Mouse (Mus musculus) heart, adult 18-20 months (tissue): ENCODE results near the gene Fgf14. TPM values are rescaled to one million over a fixed set of nuclear protein-coding genes. Genes with fewer than 3 reads are reported as not detected.
A peak's percentile ranks its signal among the peaks of the same experiment; 100 is the strongest.
"Not testable (repeated sequence)": the region's sequence is repeated elsewhere in the genome, so short reads cannot be mapped to it uniquely, and the experiment has no call there.

Source experiments
- DNase-seq, 2 experiments: peaks; one replicate each; pipeline ENCODE4 v3.0.0; 2021 to 2022; ENCODE audit warnings: mixed read lengths in 1 of 2
- total RNA-seq, 2 experiments: library from RNA; stranded (reverse); gene quantifications; 2 replicates each; pipeline ENCODE4 v1.2.3; 2021

The Fgf14 gene
- total RNA-seq, 2 experiments from 2014 or later, result 1.7 to 2.0 TPM

DNA sequence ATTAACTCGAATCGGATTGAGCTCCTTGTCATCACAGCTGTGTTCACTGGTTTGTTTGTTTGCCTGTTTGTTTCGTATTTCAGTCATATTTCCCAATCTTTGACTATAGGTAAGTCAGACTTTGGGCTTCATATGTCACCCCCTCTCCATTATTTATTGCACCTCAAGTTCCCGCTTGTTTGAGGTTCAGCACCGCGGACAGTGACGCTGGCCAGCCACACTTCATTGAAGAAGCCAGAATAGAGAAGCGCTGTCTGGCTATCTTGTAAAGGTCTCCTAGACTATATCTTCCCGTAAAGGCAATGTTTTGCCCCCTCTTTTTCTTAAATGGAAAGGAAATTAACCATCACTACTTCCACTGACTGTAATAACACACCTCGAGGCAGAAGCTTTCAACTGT is 481.6 kb downstream of the Fgf14 start:
- peak in 1 of 2 experiments; percentile 3 for DNase-seq

DNA sequence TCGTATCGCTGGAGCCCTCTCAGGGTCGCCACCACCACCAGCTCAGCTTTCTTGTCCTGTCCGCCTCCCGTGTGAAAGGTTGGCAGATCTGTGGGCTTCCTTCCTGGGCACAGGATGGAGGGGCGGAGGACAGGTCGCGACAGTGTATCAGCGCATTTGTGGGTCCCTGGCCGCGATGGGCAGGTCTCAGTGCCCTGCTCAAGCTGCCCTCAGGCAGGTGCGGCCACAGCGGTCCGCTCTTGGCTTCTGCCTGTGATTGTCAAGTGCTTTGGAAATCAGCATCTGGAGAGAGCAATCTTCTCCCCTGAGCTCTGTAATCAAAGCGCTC is 484.1 kb downstream of the Fgf14 start:
- DNase-seq, result peak in 1 of 2 experiments; percentile 1

DNA sequence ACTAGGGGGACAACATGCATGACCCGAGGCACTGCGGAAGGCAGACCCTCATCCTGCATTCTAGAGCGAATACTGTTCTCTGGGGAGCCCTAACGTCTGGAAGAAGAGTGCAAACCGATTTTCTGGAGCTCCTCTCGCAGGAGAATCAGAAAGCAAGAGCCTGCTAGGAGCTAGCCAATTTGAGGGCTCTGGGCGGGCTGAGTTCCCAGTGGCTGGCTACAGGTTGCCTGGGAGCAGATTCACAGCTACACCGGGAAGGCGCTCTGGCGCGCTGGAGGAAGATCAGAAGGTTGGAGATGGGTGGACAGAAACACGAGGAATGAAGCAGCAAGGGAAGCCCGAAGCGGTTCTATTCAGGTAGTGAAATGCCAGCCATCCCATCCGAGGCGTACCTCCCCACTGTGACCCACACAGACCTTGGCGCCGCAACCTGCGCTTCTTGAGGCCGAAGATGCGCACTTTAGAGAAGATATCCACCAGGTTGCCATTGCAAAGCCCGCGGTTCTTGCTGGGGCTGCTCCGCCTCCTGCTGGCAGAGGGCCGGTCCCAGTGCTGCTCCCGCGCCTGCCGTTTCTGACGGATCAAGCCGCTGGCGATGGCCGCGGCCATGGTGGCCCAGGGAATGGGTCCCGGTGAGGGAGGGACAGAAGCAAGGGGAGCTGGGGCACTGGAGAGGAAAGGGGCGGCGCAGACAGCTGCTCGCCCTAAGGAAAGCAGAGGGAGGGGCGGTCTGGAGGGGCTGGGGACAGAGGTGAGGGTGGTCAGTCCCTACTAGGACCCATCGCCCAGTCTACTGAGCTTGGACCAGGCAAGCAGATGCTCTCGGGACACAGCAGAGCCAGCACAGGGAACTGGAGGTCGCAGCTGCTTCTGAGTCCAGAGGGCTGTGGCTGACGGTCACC is 484.8 kb downstream of the Fgf14 start:
- peak; percentile 22 for DNase-seq

DNA sequence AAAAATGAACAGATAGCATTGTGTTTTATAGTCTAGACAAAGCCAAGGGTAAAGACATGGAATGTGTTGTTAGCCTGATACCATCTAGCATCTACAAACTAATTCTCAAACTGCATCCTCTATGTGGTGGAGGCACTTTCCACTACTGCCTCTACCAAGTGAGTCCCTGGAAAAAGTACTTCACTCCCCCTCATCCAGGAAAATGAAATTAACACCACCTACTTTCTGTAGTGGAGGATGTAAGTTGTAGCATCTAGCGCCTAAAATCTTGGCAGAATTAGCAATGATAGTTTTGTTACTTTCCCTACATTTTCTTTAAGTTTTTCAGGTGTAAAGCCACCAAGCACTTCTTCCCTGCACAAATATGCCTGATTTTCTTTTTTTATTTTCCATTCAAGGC is 496.7 kb downstream of the Fgf14 start:
- DNase-seq, result no peak

DNA sequence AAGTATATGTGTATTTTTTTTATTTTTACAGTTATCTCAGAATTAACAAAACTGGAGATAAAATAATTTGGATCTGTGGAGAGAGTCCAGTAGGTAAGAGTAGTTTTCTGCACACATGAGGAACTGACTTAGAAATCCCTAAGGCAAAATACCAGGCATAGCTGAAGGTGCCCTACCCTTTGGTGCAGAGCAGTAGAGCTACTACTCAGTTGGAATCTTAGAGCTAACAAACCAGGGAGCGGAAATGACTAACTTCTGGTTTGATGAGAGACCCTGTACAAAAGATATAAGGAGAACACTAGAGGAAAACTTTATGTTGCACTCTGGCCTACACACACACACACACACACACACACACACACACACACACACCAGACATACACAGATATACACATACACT is 502.8 kb downstream of the Fgf14 start:
- DNase-seq, result no peak

DNA sequence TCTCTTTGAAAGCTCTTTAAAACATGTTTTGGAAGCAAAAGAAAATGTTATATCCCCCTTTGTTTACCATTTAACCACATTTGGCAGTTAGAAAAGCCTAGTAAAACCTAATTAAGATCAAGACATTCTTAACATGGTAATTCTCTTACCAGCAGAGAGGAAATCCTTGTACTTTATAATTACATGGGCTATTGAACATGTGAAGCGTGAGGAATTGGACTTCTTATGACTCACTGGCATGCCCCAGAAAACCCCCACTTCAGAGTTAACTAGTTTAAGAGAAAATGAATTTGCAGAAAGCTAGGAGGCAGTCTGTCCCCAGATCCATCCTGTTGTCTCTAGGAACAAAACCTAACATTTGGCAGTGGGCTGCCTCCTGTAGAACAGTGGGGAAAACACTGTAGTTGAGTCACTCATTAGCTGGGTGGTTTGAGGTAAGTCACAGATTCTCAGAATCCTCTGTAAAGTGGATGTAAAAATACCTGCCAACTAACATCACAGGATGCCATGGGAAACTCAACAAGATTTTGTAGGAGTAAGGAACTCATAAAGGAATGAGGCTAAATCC is 513.2 kb downstream of the Fgf14 start:
- no peak for DNase-seq

DNA sequence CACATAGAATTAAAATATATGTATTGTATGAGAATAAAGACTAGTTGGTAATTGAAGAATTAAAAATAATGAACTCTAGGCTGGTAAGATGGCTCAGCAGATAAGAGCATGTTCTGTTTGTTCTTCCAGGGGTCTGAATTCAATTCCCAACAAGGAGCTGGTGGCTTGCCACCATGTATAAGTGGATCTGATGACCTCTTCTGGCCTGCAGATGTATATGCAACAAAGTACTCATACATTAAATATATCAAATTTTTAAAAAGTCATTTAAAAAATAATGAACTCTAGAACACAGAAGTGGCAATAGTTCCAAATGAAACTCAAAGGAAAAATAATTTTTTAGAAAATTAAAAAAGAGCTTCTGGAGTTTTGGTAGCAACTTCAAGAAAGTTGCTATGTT is 529.5 kb downstream of the Fgf14 start:
- DNase-seq, result no peak

DNA sequence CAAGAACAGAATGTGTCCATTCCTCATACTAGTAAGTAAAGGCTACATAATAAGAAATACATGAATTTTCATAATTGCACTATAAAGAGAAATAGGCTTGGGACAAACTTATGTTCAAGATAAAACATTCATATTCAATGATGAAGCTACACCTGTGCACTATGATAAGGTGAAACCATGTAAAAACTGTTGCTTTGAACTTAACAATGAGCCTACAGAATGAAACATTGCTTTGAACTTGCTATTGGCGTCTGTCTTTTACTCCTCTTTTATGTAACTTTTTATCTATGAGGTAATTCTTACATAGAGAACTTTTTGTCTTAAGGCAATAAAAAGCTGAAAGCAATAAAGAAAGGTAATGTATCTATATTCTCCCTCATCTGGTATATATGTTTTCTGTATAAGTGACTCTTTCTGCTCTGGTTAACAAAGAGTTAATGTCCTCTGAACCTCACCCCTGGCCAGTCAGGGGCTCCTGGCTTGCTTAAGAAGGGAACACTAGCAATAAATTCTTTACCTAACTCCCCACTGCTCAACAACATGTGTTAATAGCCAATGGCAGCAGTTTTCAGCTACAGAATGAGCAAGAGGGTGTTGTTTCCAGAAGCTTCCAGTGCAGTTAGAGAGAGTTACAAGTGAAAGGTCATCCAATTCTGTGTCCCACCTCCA is 569.6 kb downstream of the Fgf14 start:
- no peak for DNase-seq

DNA sequence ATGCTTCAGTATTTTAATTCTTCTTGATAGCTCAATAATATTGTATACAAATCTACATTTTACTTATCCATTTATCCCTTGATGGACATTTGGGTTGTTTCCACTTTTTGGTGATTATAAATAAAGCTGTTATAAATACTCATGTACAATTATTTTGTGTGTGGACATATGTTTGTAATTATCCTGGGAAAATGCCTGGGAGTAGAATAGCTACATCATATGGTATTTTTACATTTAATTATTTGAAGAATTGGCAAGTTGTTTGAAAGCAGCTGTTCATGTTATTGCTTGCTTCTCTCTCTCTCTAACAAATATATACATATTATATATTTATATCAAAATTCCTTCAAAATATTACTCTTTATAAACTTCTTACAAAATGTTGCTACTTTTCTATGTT is 593.8 kb downstream of the Fgf14 start:
- no peak for DNase-seq

DNA sequence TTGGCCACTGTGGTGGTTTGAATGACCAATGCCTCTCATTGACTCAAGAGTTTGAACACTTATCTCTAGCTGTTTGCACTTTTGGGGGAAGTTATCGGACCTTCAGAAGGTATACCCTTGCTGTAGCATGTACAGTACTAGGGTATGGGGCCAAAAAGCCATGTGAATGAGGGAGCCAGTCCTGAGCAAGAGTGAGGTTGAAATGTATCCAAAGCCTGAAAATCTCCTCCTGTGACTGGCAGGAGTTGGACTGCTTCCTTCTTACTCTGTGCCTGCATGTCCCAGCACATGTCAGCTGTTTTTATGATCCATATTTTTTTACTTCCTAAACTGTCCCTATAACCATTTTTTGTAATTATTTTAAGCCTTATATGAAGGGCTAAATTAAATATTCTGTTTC is 632.9 kb downstream of the Fgf14 start:
- no peak for DNase-seq

DNA sequence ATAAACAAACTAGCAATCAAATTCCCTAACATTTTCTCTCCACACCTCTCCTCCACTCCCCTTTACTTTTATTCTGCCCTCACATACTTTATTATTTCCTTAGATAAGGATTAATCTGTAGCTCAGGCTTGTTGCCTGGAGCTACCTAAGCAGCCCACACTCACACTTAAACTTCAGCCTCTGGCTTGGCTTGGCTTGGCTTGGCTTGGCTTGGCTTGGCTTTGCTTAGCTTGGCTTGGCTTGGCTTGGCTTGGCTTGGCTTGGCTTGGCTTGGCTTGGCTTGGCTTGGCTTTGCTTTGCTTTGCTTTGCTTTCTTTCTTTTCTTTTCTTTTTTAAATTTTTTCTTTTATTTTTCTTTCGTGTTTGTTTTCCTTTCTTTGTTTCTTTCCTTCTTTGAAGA is 636.3 kb downstream of the Fgf14 start:
- DNase-seq, result peak; percentile 13 to 33

DNA sequence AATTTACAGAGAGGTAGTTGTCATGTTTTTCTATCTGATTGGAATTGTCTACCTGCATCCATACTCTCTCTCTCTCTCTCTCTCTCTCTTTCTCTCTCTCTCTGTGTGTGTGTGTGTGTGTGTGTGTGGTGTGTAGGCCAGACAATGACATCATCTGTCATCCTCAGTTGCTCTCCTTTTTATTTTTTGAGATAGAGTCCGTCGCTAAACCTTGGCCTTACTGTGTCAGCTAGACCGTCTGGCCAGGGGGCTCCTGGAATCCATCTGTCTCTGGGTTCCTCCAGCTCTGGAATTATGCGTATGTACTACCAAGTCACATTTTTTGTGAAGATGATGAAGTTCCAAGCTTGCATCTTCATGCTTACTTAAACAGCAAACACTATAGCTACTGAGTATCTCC is 639.5 kb downstream of the Fgf14 start:
- no peak for DNase-seq

DNA sequence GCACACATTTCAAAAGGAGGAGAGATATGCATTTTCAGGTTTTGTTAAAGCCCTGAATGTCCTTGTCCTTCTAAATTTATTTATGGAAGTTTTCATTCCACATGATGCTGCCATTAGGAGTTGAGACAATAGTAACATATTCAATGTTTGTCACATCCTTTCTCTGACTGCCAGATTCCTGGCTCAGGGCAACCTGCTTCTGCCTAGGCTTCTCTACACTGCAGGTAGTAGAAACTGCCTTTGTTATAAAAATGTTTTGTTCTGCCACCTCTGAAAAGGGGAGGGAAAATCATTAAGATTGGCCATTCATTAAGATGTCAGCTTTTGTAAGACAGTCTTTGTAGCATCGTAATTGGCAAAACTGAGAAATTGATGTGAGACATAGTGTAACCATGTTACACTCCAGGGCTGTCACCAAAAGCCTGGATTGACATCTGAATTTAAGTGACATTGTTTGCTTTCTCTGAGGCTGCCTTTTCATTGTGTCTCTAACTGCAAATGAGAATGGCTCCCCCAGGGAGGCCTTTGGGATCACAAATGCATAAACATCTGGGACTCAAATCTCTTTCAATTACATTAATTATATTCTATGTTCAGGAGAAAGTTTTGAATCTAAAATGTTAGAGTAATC is 640.2 kb downstream of the Fgf14 start:
- DNase-seq, result no peak

DNA sequence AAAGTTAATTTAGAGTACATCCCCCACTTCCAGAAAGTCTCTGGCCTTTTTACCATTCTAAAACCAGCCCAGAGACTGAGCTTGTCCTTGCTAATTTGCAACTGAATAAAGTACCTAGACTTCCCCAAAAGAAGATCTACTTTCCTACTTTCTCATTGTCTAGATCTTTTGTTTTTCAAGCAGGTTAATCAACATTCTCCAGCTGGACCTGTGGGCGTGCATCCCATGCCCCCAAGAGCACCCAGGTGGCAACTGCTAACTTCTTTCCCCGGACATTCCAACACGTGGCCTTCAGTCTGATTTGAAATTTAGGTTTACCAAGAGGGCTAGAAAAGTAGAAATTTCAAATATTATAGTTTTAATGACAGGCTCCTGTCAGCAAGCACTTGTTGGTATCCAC is 643.6 kb downstream of the Fgf14 start:
- DNase-seq, result not testable (repeated sequence)

DNA sequence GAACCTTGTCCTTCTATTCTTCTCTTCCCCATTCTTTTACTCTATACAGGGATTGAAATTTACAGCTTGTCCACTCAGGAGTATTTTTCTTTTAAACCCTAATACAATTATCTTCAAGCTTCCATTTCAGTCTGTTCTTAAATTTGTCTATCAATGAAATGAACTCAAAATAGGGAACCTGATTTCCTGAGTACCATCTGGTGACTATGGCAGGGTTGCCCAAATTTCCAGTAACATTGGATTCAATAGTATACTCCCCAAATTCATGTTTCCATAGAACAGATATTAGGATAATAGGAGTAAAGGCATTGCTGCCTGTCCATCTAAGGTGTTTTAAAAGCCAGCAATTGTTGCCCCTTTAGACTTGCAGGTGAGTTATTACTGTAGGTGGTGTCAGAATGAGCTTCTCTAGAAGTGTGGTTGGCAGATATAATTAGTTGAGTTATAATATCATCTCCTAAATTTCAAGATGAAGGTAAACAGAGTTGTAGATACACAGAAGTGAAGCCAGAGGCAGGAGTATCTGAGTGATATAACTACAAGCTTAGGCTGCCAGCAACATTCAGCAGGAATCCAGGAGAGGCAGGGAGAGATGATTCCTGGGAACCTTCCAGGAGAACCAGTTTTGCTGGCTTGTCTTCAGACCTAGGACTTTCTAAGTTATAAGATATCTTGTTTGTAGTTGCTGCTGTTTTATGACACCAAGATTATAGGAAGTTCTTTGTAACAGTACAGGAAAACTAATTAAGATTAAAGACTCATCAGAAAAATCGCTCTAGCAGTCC is 648.8 kb downstream of the Fgf14 start:
- DNase-seq, result no peak

DNA sequence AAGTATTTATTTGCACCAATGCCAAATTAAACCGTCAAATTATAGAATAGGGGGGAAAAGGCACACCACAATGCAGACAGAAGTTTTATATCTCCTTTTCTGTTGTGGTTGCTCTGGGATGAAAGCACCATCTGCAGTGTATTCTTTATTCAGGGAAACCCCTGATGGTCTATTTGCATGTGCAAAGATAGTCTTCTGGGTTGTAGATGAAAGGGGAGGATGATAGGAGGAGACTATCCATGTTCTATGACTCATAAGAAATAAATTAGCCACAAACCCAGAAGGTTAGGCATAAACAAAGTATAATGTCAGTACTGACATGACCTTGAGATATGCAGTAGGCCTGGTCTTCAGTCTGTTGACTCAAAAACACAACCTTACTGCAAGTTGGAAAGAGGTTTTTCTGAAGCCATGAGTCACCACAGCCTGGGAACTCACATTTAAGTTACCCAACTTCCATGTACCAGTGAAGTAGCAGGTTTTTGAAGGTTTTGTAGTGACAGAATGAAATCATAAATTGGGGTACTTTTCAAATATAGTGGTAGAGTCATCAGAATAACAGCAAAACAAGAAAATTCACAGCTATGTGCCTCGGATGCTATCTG is 686.2 kb downstream of the Fgf14 start:
- no peak for DNase-seq

DNA sequence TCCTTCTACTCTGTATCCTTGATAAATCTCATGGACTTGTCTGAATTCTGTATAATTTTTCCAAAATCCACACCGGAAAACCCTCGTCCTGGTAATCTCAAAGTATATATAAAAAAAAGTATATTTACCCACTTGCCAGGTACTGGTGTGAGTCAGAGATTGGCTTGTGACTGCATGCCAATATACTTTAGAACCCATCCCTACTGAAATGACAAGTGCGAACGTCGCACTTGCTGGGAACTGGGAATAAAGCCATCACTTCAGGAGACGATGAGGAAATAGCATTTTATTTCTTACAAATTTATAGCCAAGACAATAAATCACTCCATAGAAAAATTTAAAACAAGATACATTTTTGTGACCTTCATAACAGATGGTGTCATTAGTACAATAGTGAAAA is 708.9 kb downstream of the Fgf14 start:
- no peak for DNase-seq

DNA sequence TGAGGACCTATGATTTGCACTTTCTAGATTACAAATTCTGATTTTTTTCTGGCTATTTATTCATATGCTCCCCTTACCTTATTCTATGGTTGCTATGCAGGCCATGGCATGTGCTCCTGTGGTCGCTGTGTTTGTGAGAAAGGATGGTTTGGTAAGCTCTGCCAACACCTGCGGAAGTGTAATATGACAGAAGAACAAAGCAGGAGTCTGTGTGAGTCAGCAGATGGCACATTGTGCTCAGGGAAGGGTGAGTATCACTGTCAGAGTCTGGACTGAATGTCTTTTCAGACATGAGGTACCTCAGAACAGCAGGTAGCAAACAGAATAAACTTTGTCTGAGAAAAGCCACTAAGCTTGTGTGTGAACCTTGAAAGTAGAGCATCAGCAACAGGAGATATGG is 710.4 kb downstream of the Fgf14 start:
- no peak for DNase-seq
